Mouse (Mus musculus) left cerebral cortex, adult 8-10 months (tissue): ENCODE measurements around the gene Srrm1. TPM values are rescaled to one million over a fixed set of nuclear protein-coding genes. Genes with fewer than 3 reads are reported as not detected.
"Not testable (repeated sequence)": the region's sequence is repeated elsewhere in the genome, so short reads cannot be mapped to it uniquely, and the experiment has no call there.

ENCODE experiments used
- DNase-seq, 2 experiments: peaks; one replicate each; pipeline ENCODE4 v3.0.0; 2022; ENCODE audit warnings: low spot score in 2 of 2
- total RNA-seq, 4 experiments: library from RNA; stranded (reverse); gene quantifications; 2 replicates each; pipeline ENCODE4 v1.2.4; 2022

The Srrm1 gene
- total RNA-seq, 4 experiments from 2014 or later = 137 to 151 (median 142) TPM

DNA sequence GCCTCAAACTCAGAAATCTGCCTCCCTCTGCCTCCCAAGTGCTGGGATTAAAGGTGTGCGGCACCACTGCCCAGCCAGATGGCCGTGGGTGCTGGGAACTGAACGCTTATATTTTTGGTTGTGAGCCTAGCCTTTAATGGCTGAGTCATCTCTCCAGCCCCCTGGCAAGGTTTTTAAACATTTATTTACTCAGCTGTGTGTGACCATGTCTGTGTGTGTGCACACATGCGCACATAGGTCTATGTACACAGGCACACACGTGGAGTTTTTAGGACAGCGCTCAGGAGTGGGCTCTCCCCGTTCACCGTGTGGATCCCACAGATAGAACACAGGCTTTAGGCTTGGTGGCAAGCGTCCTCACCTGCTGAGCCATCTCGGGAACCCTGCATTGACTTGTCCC is 50.9 kb downstream of the Srrm1 start:
- no peak for DNase-seq

DNA sequence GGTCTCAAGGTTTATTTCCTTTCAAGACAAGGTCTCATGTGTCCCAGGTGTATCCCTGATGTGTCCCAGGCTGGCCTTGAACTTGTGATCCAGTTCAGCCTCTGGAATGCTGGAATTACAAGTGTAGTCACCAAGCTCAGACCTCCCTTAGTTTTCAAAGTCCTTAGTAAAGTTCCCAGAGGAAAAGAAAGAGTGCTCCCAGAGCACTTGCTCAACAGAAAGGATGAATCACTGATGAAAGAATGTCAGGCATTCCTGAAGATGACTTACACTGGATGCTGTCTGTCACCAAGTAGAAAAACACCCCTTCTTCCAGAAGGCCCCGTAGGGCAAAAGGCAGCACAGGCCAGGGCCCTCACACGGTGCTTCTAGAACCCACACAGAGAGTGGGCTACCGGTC is 52.0 kb downstream of the Srrm1 start:
- no peak for DNase-seq

GRCm38 (mm10) chr4:135300248-135301041 is 52.7 kb downstream of the Srrm1 start:
- DNase-seq = no peak

- no peak for DNase-seq
These were observed 54.4 kb downstream of the Srrm1 start for GRCm38 (mm10) chr4:135298680-135299079.

DNA sequence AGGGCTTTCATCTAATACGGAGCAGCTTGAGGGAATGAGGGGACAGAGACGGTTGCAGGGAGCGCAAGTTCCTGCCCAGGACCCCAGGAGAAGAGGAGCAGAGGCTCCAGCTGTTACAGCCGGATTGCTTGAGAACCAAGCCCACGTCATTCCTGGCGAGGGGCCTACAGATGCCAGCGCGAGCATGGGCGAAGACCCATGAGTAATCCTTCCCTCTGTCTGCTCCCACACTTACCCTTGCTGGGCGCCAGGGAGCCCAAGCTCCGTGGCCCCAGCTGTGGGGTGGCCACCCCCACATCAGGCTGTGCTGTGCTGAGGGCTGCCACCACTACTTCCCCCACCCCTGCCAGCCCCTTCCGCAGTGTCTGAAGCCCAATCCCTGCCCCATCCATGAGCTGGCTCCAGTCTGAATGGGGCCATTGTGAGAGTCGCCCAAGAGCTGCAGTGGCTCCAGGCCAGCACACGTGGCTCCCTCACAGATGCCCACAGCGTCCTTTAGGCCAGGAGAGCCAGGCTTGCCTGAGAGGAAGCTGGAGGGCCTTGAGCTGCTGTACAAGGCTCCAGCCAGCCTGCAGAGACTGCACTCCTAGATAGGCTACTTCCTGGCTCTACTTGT is 55.1 kb downstream of the Srrm1 start:
- peak; percentile 35 to 86 for DNase-seq

DNA sequence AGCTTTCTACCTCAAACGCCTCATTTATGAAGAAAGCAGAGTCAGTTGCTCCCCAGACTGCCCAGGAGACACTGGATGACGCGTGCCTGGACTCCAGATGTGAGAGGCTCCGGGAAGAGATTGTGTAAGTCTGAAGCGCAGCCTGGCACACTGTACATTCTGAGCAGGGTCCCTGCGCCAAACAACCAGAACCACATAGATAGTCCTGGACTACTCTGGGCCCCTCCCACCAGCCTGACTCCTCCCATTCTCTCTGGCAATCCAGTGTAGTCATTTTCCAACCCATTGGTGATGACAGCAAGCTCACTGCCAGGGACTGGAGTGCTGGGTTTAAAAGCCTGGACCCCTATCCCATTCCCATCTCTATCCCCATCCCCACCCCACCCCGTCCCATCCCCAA is 56.0 kb downstream of the Srrm1 start:
- peak in 1 of 2 experiments; percentile 29 for DNase-seq

DNA sequence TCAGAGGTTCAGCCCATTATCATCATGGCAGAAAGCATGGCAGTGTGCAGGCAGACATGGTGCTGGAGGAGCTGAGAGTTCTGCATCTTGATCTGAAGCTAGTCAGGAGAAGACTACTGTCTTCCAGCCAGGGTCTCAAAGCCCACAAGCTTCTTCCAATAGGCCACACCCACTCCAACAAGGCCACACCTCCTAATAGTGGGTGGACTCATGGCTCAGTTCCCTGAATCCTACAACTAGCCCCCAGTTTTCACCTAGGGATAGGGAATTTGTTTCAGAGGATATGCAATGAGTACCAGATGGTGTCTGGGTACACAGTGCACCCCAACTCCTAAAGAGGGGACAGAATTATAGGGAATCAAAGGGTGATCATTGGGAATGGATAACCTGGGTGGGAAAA is 56.6 kb downstream of the Srrm1 start:
- DNase-seq = no peak

DNA sequence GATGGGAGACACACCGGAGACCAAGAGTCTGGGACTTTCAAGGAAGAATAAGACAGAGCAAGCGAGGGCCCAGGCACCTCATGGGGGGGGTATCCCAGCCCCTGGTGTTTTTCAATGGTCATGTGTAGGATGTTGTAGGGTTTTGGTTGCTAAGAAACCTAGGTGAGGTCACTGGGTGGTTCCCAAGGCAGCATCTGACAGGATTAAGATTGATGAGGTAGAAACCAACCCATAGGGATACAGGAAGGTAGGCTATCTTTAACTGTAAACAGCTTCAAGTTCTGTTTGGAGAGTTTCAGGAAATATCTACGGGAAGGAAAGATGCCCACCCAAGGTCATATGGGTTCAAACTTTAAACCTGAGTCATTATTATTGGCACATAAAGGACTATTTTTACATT is 59.3 kb downstream of the Srrm1 start:
- DNase-seq = no peak

DNA sequence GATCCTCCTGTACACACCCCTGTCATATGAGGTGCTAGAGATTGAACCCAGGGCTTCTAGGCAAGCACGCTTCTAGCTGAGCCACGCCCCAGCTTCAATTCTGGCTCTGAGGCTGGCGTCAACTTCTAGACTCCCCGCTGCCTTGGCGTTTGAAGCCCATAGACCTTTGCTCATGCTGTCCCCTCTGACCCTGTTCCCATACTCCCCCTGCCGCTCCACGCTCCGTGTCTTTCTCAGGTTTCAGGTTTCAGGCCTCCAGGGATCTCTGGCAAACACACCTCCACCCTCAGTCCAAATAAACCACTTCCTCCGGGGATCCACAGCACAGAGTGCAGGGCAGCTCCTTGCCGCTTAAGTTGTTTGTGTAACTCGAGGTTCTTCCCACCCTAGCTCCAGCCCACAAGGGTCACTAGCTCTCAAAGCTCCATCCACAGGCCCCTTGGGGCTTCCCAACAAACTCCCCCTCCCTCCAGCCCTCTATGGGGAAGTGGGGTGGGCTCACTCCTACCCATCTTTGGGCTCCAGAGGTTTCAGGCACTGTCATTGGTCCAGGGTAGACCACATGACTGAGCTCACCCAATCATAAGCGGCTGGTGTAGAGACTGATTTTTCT is 60.5 kb downstream of the Srrm1 start:
- no peak for DNase-seq

- no peak for DNase-seq
These were observed 61.3 kb downstream of the Srrm1 start for GRCm38 (mm10) chr4:135291841-135292240.

DNA sequence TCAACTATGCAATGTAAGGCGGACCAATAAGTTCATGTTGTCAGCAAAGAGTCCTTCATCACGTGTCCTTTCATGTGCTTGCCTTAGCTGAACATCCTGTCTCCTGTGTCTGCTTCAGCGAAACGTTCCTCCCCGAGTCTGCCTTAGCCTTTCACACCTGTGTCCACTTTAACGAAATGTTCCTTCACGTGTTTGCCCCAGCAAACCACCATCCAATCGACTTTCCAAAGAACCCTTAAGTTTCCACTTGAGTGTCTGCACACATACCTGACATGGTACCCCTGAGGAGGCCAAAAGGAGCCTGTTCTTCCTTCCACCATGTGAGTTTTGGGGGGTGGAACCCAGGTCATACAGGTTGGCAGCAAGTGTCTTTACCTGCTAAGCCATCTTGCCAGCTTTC is 61.9 kb downstream of the Srrm1 start:
- no peak for DNase-seq

DNA sequence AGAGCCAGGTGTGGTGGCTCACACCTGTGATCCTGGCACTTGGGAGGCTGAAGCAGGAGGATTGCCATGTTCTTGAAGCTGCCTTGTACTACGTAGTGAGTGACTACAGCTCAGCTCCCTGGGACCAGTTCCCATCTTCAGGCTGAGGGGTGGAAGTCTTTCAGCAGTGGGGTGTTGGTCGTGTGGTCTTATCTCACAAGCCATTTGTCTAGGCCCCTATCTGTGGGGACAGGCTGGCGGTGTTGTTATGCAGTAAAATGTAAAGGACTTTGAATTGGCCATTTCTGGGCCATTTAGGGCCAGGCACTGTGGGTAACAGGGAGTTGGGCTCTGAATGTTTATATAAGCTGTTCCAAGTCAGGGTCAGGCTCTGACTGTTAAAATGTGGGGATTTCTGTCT is 65.1 kb downstream of the Srrm1 start:
- no peak for DNase-seq

DNA sequence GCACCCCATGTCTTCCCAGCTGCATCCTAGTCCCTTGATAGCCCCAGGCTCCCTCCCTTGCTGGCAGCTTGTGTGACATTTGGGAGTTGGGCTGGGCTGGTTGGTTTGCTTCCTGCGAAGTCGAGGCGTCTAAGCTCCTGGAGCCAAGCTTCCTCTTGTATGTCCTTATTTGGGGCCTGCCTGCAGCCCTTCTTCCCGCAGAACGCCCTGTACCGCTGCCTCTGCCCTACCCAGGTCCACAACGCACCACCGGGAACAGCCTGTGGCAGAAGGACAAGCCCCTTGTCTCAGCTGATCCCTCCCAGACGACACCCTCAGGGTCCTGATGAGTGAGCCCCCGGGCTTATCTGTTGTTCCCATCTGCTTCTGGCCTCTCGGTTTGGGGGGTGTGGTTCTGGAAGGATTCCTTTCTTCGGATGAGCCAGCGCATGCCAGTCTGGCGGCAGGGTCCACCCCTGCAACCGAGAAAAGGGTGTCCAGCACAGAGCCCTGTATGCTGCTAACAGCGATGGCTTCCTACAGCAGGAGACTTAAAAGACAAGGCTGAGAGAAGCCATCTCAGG is 66.2 kb downstream of the Srrm1 start:
- DNase-seq = no peak

DNA sequence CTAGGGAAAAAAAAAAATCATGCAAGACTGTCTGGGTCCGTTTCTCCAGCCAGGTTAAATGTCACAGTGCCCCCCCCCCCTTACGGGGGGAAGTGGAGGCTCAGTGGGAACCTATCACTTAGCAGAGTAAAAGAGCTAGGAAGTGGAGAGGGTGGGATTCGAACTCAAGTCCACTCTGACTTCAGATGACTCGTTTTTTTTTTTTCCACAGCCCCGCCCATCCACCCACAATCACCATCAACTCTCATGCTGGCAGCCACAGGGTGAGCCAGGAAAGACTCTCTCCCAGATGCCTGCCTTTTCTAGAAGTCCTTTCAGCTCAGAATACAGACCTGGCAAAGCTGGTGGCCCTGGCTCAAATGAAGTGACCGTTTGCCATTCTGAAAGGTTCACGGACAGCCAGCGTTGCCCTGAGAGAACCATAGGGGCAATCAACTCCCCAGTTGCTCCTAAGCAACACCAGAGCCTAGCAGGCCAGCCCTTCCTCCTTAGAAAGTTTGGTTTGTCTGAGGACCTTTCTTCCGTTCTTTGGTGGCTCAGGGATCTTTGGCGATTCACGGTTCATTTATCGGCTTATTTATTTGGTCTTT is 67.0 kb downstream of the Srrm1 start:
- DNase-seq = peak in 1 of 2 experiments; percentile 21

GRCm38 (mm10) chr4:135285436-135285835 is 67.7 kb downstream of the Srrm1 start:
- no peak for DNase-seq

DNA sequence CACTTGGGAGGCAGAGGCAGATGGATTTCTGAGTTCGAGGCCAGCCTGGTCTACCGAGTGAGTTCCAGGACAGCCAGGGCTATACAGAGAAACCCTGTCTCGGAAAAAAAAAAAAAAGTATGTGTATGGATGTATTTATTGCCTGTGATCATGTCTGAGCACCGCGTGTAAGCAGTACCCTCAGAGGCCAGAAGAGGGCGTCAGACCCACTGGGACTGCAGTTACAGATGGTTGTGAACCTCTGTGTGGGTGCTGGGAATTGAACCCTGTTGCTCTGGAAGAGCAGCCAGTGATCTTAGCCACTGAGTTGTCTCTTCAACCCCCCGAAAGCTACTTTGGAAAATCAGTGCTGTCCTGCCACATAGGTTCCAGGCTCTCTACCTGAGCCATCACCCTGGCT is 69.2 kb downstream of the Srrm1 start:
- no peak for DNase-seq

DNA sequence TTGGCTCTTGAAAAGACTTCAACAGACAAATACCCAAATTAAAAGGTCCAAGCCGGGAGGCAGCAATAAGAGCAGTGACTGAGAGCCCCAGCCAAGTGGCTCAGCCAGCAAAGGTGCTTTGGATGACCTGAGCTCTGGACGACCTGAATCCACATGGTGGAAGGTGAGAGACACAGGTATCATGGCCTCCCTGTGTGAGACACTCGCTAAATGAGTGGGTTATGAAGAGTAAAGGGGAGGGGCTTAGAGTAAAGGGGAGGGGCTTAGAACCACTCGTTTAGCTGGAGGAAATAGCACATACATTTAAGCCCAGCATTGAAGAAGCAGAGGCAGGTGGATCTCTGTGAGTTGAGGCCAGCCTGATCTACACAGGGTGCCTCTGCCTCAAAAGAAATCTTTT is 69.7 kb downstream of the Srrm1 start:
- DNase-seq = no peak

DNA sequence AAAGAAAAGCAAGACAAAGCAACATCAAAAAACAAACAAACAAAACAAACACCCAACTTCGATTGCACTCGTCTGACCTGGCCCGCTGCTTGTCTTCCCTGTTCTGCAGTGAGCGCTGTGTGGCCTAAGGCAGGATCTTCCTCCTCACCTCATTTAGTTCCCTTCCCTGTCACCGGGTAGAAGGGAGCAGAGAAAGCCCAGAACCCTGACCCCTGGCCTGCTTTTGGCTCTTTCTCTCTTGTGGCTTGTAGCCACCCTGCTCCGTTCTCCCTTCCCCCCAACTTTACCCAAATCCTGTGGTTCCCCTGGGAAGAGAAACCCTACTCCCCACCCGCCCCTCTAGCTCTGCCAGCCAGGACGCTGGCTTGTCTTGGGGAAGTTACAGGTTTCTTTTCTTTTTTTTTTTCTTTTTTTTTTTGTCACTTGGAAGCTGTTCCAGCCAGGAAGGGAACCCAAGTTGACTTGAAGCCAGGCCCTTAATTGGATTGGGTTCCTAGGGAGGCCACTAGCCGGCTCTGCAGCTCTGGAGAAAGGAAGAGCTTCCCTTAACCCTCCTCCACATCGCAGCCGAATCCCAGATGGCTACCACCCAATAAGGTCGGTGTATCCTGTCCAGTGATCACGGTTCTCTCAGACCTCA is 70.3 kb downstream of the Srrm1 start:
- no peak for DNase-seq

GRCm38 (mm10) chr4:135280016-135280415 is 73.1 kb downstream of the Srrm1 start:
- DNase-seq = not testable (repeated sequence)

DNA sequence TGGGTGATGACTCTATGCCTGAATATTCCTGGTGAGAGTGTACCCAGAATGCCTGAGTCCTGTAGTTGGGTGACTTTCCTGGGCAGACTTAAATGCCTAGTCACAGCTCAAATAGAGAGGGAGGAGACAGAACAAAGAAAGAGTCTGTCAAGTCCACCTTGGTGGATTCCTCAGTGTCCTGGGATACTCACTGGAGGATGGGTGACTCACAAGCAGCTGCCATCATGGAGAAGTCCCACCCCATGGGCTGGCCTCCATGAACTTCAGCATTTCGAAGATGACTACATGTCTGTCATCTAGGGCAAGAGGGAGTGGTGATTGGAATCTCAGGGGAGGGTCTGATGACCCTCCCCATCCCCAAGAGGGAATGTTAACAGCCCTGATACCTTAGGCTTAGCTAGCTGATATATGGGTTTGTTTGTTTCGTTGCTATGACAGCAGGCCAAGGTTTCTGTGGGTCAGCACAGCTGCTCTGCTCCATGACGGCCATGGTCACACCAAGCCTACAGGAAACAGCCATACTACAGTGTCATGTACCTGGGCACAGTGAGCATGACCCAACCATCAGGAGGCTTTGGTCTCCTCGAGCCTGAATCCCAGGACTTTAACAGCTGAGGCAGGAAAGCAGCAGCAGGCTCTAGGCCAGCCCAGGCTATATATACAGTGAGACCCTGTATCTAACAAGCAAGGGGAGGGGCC is 76.3 kb downstream of the Srrm1 start:
- no peak for DNase-seq

DNA sequence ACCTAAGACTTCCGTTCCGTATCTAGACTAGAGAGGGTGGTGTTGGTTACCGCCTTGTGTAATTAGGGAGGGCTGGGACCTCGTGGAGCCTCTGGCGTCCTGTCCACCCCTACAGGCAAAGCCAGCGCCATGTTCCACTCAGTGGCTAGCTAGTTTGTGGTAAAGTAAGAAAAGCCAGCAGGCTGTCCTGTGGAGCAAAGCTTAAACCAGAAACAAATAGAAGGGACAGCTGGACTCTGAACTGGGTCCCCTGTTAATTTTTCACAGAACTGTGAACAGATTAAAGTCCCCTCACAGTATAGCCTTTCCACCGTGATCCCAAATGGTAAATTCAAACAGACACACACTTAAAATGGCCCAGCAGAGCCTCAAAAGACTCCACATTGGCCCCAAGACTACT is 78.4 kb downstream of the Srrm1 start:
- DNase-seq = no peak
